Mouse (Mus musculus) heart, adult 8-10 months (tissue): ENCODE measurements around the gene Lemd1. TPM values are rescaled to one million over a fixed set of nuclear protein-coding genes. Genes with fewer than 3 reads are reported as not detected.
"Not testable (repeated sequence)": the region's sequence is repeated elsewhere in the genome, so short reads cannot be mapped to it uniquely, and the experiment has no call there.

Source experiments
- DNase-seq: peaks from one replicate; pipeline ENCODE4 v3.0.0; 2022; ENCODE audit warnings: low spot score
- total RNA-seq, 4 experiments: library from RNA; stranded (reverse); gene quantifications; 2 replicates each; pipeline ENCODE4 v1.2.4; 2022

Gene Lemd1
- total RNA-seq, 4 experiments from 2014 or later = not detected

- DNase-seq = no peak
These were observed 53.8 kb downstream of the Lemd1 start for GRCm38 (mm10) chr1:132245010-132245409.

- DNase-seq = peak; percentile 10
These were observed 54.9 kb downstream of the Lemd1 start for GRCm38 (mm10) chr1:132246137-132246536.

DNA sequence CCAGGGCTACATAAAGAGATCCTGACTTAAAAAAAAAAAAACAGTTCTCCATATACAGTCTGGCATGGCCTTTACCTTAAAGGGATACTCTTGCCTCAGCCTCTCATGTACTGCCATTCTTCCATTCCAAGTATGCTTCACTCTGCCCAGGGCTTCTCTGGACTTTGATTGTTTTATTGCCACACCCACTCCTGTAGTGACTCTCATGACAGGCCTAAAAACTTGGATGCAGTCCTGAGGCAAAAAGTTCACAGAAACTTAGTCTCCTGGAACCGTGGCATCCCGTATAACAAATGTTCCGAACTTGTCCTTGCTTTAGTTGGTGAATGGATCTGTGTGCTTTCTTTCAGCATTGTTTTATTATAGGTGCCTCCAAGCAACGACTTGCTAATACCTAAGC is 55.4 kb downstream of the Lemd1 start:
- no peak for DNase-seq

GRCm38 (mm10) chr1:132254467-132254866 is 63.2 kb downstream of the Lemd1 start:
- DNase-seq = no peak

DNA sequence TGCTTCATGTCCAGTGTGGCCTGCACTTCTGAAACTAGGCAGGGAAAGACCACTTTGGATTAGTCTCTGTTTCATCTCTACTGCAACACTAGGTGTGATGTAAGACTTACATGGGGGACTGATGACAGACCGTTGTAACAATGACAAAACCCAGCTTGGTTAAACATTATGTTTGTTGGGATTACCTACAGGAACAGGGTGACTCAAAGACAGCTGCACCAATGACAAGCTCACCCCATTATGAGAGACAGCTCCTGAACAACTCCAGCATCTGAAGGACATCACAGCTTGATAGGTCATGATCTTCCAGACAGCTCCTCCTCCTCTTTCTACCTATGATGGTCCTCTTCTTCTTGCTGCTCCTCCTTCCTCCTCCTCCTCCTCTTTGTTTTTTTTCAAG is 69.1 kb downstream of the Lemd1 start:
- DNase-seq = no peak

GRCm38 (mm10) chr1:132261058-132261457 is 69.8 kb downstream of the Lemd1 start:
- no peak for DNase-seq

GRCm38 (mm10) chr1:132263618-132264017 is 72.4 kb downstream of the Lemd1 start:
- no peak for DNase-seq

DNA sequence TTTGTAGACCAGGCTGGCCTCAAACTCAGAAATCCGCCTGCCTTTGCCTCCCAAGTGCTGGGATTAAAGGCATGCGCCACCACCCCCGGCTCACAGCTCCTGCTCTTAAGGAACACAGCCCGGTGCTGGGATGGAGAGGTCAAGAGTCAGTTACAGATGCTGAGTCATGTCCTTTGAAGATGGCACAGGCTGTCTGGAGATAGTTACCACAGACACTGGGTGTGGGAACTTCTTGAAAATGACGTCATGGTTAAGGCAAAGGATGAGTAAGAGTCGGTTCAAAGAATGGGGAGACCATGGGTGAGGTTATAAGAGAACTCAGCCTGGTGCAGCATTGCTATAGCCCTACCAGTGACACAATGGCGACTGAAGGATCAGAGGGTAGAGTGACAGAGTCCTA is 73.3 kb downstream of the Lemd1 start:
- DNase-seq = no peak

DNA sequence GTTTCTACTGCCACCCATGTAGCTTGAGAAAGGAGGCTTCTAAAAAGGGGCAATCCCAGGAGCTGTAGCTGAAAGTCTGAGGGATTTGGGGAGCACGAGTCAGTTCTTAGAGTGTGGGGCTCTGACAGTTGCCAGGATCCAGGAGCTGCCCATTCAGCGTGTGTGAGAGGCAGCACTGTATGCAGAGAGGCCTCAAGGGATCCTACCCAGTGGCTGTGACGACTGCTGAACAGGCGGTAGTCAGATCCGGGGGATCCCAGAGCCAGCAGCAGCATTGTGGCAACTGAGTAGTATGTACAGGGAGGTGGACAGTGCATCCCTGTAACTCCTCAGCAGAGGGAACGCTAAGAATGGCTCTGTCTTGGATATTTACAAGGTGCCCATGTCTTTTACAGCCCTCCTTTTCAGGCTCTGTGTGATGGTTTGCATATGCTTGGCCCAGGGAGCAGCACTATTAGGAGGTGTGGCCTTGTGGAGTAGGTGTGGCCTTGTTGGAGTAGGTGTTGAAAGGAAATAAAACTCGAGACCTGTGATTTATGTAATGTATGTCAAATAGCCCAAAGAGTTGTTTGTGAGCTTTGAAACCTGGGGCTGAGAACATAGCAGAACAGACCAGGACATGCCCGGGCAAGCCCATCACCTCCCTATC is 74.1 kb downstream of the Lemd1 start:
- no peak for DNase-seq

DNA sequence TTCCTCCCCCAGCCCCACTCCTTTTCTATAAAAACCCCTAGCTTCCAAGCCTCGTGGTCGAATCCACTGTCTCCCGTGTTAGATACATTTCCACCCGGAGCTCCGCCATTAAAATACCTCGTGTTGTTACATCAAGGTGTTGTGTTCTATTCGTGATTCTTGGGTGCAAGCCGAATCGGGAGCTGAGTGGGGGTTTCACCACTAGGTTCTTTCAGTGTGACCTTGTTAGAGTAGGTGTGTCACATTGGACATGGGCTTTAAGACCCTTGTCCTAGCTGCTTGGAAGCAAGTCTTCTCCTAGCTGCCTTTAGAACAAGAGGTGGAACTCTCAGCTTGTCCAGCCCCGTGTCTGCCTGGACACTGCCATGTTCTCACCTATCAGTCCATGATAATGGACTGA is 74.7 kb downstream of the Lemd1 start:
- DNase-seq = no peak

DNA sequence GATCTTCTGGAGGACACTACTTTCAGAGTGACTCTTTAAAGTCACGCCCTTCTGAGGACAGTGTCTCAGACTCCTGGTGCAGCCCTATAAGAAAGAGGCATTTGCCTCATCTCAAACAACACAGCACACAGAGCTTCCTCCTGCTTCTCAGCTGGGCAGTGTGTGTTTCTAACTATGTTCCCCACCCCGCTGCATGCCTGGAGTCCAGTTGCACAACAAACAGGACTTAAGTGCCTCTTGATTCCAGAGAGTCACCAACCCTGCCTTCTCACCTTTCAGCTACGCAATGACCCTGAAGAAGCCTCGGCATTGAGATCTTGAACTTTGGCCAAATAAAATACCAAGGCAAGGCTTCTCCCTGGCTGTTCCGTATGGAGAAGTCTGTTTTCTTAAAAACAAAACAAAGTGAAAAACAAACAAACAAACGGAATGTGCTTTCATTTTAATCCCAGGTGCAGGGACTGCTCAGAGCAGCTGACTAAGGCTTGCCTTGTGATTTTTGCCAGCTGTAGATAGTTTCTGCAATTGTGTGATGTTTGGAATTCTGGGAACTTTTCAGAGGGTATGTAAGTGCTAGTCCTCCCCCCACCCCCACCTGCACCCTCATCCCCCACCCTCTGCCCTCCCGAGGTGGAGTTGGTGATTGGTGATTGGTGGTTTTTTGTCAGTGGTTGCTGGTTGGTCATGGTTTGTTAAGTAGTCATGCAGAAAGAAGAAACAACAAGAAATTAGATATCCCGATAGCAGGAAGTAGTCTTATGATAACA is 75.7 kb downstream of the Lemd1 start:
- no peak for DNase-seq

GRCm38 (mm10) chr1:132267959-132268358 is 76.7 kb downstream of the Lemd1 start:
- DNase-seq = no peak

DNA sequence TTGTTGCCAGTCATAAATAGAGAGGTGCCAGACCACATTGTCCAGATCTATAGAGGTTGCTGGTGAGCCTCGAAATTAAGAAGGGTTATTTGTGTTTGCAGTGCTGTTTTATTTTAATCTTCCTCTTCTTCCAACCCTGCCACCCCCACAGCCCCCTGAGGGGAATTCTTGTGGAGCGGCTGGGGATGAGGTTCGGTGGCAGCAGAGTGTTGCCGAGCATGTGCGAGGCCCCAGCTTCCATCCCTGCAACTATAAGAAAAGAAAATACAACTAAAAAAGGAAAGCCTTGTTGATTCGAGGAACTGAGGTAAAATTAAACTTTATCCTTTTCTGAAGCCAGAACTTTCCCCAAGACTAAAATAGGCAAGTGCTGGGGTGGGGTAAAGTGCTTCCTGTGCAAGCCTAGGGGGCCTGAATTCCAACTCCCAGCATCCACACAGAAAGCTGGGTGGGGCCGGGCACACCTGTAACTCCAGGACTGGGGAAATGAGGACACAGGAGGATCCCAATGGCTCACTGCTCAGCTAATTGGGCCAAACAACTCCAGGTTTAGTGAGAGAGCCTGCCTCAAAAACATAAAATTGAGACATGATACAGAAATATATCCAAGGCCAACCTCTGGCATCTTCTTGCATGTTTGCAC is 77.3 kb downstream of the Lemd1 start:
- no peak for DNase-seq

DNA sequence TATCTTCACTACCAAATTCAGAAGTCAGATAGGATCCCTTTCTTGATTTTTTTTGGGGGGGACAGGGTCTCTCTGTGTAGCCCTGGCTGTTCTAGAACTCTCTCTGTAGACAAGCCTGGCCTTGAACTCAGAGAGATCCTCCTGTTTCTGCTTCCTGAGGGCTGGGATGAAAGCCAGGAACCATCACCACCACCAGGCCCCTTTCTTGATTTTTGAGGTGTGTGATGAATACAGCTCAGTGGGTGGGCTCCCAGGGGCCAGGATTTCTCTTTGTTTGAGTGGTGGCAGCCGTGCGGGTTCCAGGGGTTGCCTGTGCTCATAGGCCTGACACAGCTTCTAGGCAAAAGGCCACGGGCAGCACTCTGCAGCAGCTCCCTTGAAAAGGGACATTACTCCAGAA is 80.0 kb downstream of the Lemd1 start:
- DNase-seq = no peak

DNA sequence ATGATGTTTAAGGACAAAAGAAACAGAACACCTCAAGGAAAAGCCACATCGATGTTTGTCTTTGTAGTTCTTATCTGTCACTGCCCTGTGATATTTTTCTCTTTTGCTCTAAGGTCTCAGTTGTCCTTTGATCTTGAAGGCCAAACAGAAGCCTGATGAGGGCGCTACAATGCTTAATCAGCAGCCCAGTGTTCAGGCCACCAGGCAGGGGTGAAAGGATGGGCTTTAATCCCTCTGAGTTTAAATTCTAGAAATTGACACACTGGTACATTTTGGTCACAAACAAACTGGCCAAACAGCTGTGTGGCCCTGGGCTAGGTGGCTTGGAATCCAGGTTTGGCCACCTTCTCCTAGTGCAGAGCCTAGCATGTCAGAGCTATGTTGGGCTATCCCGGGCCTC is 85.5 kb downstream of the Lemd1 start:
- DNase-seq = no peak

- no peak for DNase-seq
These were observed 85.9 kb downstream of the Lemd1 start for GRCm38 (mm10) chr1:132277124-132277523.

- DNase-seq = not testable (repeated sequence)
These were observed 89.4 kb downstream of the Lemd1 start for GRCm38 (mm10) chr1:132280636-132281035.

- no peak for DNase-seq
These were observed 90.4 kb downstream of the Lemd1 start for GRCm38 (mm10) chr1:132281523-132282176.

DNA sequence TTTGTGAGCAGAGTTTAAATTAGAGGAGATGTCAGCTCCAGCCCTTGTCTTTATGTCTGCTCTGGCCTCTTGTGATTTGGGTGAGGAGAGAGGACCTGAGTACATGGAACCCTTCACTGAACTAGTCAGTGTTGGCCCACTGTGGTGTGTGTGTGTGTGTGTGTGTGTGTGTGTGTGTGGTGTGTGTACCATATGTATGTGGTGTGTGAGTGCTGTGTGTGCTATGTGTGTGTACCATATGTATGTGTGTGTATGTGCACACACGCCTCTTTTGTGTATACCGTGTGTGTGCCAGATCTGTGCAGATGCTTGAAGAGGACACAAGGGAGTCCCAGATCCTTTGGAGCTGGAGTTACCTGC is 90.9 kb downstream of the Lemd1 start:
- DNase-seq = no peak

- DNase-seq = no peak
These were observed 91.8 kb downstream of the Lemd1 start for GRCm38 (mm10) chr1:132283018-132283417.

DNA sequence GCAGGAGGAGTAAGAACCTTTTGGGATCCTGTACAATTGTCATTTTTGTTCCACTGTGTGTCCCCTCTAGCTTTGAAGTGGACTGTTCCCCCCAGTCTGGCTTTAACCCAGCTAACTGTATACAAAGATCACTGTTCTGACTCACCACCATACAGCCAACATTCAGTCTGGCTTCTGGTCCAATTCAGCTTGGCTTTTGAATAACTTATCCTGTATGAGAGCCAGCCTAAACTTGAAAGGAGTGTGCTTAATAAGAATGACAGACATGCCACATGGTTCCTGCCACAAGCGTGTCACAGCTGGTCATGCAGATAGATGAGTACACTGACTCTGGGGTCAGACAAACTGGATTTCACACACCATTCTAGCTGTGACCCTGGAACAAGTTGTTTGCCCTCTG is 95.5 kb downstream of the Lemd1 start:
- no peak for DNase-seq

DNA sequence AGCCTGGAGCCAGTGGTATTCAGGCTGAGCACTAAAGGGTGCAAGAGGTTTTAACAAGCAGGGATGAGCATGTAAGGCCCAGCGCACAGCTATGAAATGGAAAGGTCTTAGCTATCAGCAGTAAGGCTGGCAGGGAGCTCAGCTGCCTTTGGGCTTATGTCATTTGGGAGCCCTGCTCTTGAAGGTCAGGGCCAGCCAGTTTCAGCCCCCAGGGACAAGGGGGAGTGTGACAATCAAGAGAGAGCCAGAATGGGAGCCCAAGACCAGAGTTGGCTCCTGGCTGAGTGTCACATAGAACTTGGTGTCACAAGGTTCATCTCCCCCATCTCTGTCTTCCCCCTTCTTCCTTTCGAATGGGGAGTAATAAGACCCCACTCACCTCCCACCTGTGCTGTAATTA is 96.2 kb downstream of the Lemd1 start:
- DNase-seq = no peak
